Mouse (Mus musculus) neural tube, embryonic 13.5 days (tissue): ENCODE measurements around the gene Ppp5c. TPM values are rescaled to one million over a fixed set of nuclear protein-coding genes. Genes with fewer than 3 reads are reported as not detected.

ENCODE experiments used
- ATAC-seq: fragments of 200-750 bp; cut with Nextera tagmentation; 2 replicates; pipeline ENCODE4 v1.8.0; 2017; ENCODE audit warnings: low read depth, mild to moderate bottlenecking, moderate TSS enrichment, moderate library complexity
- H3K27ac ChIP-seq: fragments of 300-500 bp; sonication (generic); replicated peaks from 2 replicates; pipeline ENCODE4 v1.5.1; 2015; ENCODE audit warnings: moderate library complexity, mild to moderate bottlenecking, inconsistent platforms
- H3K27me3 ChIP-seq: fragments of 300-500 bp; sonication (generic); 2 replicates; pipeline ENCODE4 v1.6.1; 2015; ENCODE audit warnings: mild to moderate bottlenecking, inconsistent platforms
- H3K36me3 ChIP-seq: fragments of 300-500 bp; sonication (generic); 2 replicates; pipeline ENCODE4 v1.6.1; 2015; ENCODE audit warnings: mild to moderate bottlenecking, inconsistent platforms
- H3K4me1 ChIP-seq: fragments of 300-500 bp; sonication (generic); replicated peaks from 2 replicates; pipeline ENCODE4 v1.6.1; 2015; ENCODE audit warnings: inconsistent platforms
- H3K4me2 ChIP-seq: fragments of 300-500 bp; sonication (generic); 2 replicates; pipeline ENCODE4 v1.6.1; 2015; ENCODE audit warnings: inconsistent platforms, mild to moderate bottlenecking, moderate library complexity
- H3K4me3 ChIP-seq: fragments of 300-500 bp; sonication (generic); 2 replicates; pipeline ENCODE4 v1.5.1; 2015; ENCODE audit warnings: mild to moderate bottlenecking, inconsistent platforms
- H3K9ac ChIP-seq: fragments of 300-500 bp; sonication (generic); 2 replicates; pipeline ENCODE4 v1.6.1; 2015; ENCODE audit warnings: moderate library complexity, mild to moderate bottlenecking, inconsistent platforms
- H3K9me3 ChIP-seq: fragments of 300-500 bp; sonication (generic); 2 replicates; pipeline ENCODE4 v1.6.1; 2016; ENCODE audit warnings: inconsistent platforms
- WGBS: fragments of 180-500 bp; shearing (Covaris S2); methylation state at CpG from one replicate; pipeline ENCODE4 v1.1.7; 2015; 5-methylcytosine and 5-hydroxymethylcytosine counted together
- polyA plus RNA-seq: library from polyadenylated mRNA; unstranded; fragments of >200 nt; fragmentation: Nextera tagmentation; extraction: Ambion mirVana; gene quantifications from 2 replicates; pipeline ENCODE4 v1.2.1, GENCODE M21; 2015

The Ppp5c gene
- polyA plus RNA-seq, 1 experiment from 2014 or later: 116 TPM

GRCm38 (mm10) chr7:17048431-17049190, 20.9 kb upstream of the Ppp5c start:
- WGBS: 87% methylated on average over 10 of the region's 10 CpGs
- no peak overlapping the region for H3K9ac ChIP-seq

GRCm38 (mm10) chr7:17047041-17047682, 19.4 kb upstream of the Ppp5c start:
- no peaks in the 10 kb centered on the region for H3K4me1 ChIP-seq
- WGBS: 87% methylated on average over 5 of the region's 5 CpGs
- H3K36me3 ChIP-seq: peaks cover 13% of the 10 kb centered on the region; the same call in 1 of the 2 replicates
- no peaks in the 10 kb centered on the region for H3K27me3 ChIP-seq
- H3K9ac ChIP-seq: no peak overlapping the region
- no peaks in the 10 kb centered on the region for H3K9me3 ChIP-seq
- H3K4me2 ChIP-seq: no peak overlapping the region
- no peak for ATAC-seq
- no peak overlapping the region for H3K4me3 ChIP-seq
- H3K27ac ChIP-seq: no peak overlapping the region

More at GRCm38 (mm10) chr7:17048431-17049190, 20.9 kb upstream of the Ppp5c start:
- H3K4me3 ChIP-seq: no peak overlapping the region
- H3K4me1 ChIP-seq: no peaks in the 10 kb centered on the region
- H3K27me3 ChIP-seq: no peaks in the 10 kb centered on the region
- no peak overlapping the region for H3K27ac ChIP-seq
- peaks cover 12% of the 10 kb centered on the region; the same call in 1 of the 2 replicates for H3K36me3 ChIP-seq
- ATAC-seq: no peak
- no peak overlapping the region for H3K4me2 ChIP-seq
- no peaks in the 10 kb centered on the region for H3K9me3 ChIP-seq

GRCm38 (mm10) chr7:17045743-17046142, 18.0 kb upstream of the Ppp5c start:
- Histone ChIP-seq H3K27me3 (no peaks in the 10 kb centered on the region), H3K9ac (no peak overlapping the region), H3K4me3 (no peak overlapping the region), H3K36me3 (peaks cover 13% of the 10 kb centered on the region; the same call in 1 of the 2 replicates), H3K9me3 (no peaks in the 10 kb centered on the region), H3K27ac (no peak overlapping the region), H3K4me1 (no peaks in the 10 kb centered on the region), H3K4me2 (no peak overlapping the region)
- ATAC-seq: no peak
- 66% methylated on average over 1 of the region's 1 CpGs for WGBS

- Histone ChIP-seq H3K4me1 (peaks cover 8% of the 10 kb centered on the region; the same call in 1 of the 2 replicates), H3K36me3 (peaks cover 12% of the 10 kb centered on the region; the same call in 1 of the 2 replicates), H3K4me2 (no peak overlapping the region), H3K27ac (no peak overlapping the region), H3K4me3 (no peak overlapping the region), H3K9me3 (no peaks in the 10 kb centered on the region), H3K9ac (no peak overlapping the region), H3K27me3 (no peaks in the 10 kb centered on the region)
- 90% methylated on average over 7 of the region's 7 CpGs for WGBS
- ATAC-seq: no peak
These were observed 11.6 kb upstream of the Ppp5c start for GRCm38 (mm10) chr7:17039373-17039772.

- Histone ChIP-seq H3K4me1 (peaks cover 8% of the 10 kb centered on the region; the same call in 1 of the 2 replicates), H3K27me3 (no peaks in the 10 kb centered on the region), H3K9me3 (no peaks in the 10 kb centered on the region), H3K9ac (no peak overlapping the region), H3K4me3 (no peak overlapping the region), H3K4me2 (no peak overlapping the region), H3K27ac (no peak overlapping the region), H3K36me3 (peaks cover 3% of the 10 kb centered on the region; the same call in 1 of the 2 replicates)
- peak; percentile 57; the same call in 1 of the 2 replicates for ATAC-seq
- 39% methylated on average over 9 of the region's 9 CpGs for WGBS
These were observed 10.4 kb upstream of the Ppp5c start for GRCm38 (mm10) chr7:17038018-17038695.

GRCm38 (mm10) chr7:17030239-17030638, 2.5 kb upstream of the Ppp5c start:
- 0 out of 2 replicates have a peak, but pooled peaks cover 3% of the 10 kb centered on the region for H3K36me3 ChIP-seq
- ATAC-seq: no peak
- no peak overlapping the region for H3K9ac ChIP-seq
- WGBS: 81% methylated on average over 7 of the region's 7 CpGs
- no peak overlapping the region for H3K27ac ChIP-seq
- H3K4me1 ChIP-seq: peaks cover 19% of the 10 kb centered on the region
- H3K4me3 ChIP-seq: no peak overlapping the region
- H3K4me2 ChIP-seq: no peak overlapping the region
- H3K9me3 ChIP-seq: no peaks in the 10 kb centered on the region
- no peaks in the 10 kb centered on the region for H3K27me3 ChIP-seq

- Histone ChIP-seq H3K4me1 (peaks cover 32% of the 10 kb centered on the region), H3K9me3 (no peaks in the 10 kb centered on the region), H3K36me3 (peaks cover 14% of the 10 kb centered on the region; the same call in 1 of the 2 replicates), H3K27ac (no peak overlapping the region), H3K4me3 (no peak overlapping the region), H3K4me2 (no peak overlapping the region), H3K27me3 (no peaks in the 10 kb centered on the region), H3K9ac (no peak overlapping the region)
- ATAC-seq: no peak
- WGBS: 80% methylated on average over 7 of the region's 7 CpGs
These were observed 1.2 kb upstream of the Ppp5c start for GRCm38 (mm10) chr7:17028923-17029322.

- peak overlapping the region; percentile 69; the same call in 1 of the 2 replicates for H3K27ac ChIP-seq
- H3K4me3 ChIP-seq: peak overlapping the region; percentile 89
- no peaks in the 10 kb centered on the region for H3K27me3 ChIP-seq
- H3K9me3 ChIP-seq: no peaks in the 10 kb centered on the region
- H3K4me2 ChIP-seq: peak overlapping the region; percentile 86
- 9% methylated on average over 24 of the region's 24 CpGs for WGBS
- peak; percentile 11; the same call in 1 of the 2 replicates for ATAC-seq
- H3K36me3 ChIP-seq: peaks cover 25% of the 10 kb centered on the region
- H3K4me1 ChIP-seq: peaks cover 32% of the 10 kb centered on the region
- H3K9ac ChIP-seq: peak overlapping the region; percentile 89
These were observed 775 bp downstream of the Ppp5c start for GRCm38 (mm10) chr7:17026710-17027587.

- Histone ChIP-seq H3K27me3 (no peaks in the 10 kb centered on the region), H3K36me3 (peaks cover 34% of the 10 kb centered on the region), H3K4me3 (peak overlapping the region; percentile 89), H3K4me1 (peaks cover 32% of the 10 kb centered on the region), H3K4me2 (peak overlapping the region; percentile 86), H3K9ac (peak overlapping the region; percentile 89), H3K9me3 (no peaks in the 10 kb centered on the region), H3K27ac (no peak overlapping the region)
- WGBS: 76% methylated on average over 9 of the region's 9 CpGs
- ATAC-seq: no peak
These were observed 1.7 kb downstream of the Ppp5c start for GRCm38 (mm10) chr7:17025896-17026622.

GRCm38 (mm10) chr7:17025505-17025894, 2.2 kb downstream of the Ppp5c start:
- 85% methylated on average over 4 of the region's 4 CpGs for WGBS
- Histone ChIP-seq H3K9ac (peak overlapping the region; percentile 89), H3K27me3 (no peaks in the 10 kb centered on the region), H3K4me3 (no peak overlapping the region), H3K27ac (no peak overlapping the region), H3K36me3 (peaks cover 39% of the 10 kb centered on the region), H3K4me2 (0 out of 2 replicates have a peak overlapping the region, but pooled peaks have one; percentile 86), H3K4me1 (peaks cover 32% of the 10 kb centered on the region), H3K9me3 (no peaks in the 10 kb centered on the region)
- ATAC-seq: no peak
